Mouse (Mus musculus) ZHBTc4 (cell line): Measurements from ENCODE around the gene Cpt1b.
"Not testable (repeated sequence)": the region's sequence is repeated elsewhere in the genome, so short reads cannot be mapped to it uniquely, and the experiment has no call there.

Experiments
- DNase-seq: peaks from one replicate; pipeline ENCODE4 v3.0.0-alpha.2; 2011; ENCODE audit warnings: low read depth, low spot score

The Cpt1b gene

GRCm38 (mm10) chr15:89432946-89433345 lies 7.3 kb upstream of the Cpt1b start:
- no peak for DNase-seq

- no peak for DNase-seq
Measured at GRCm38 (mm10) chr15:89431806-89432205, 6.1 kb upstream of the Cpt1b start.

GRCm38 (mm10) chr15:89431271-89431670 lies 5.6 kb upstream of the Cpt1b start:
- no peak for DNase-seq

GRCm38 (mm10) chr15:89430771-89431170 lies 5.1 kb upstream of the Cpt1b start:
- not testable (repeated sequence) for DNase-seq

DNA sequence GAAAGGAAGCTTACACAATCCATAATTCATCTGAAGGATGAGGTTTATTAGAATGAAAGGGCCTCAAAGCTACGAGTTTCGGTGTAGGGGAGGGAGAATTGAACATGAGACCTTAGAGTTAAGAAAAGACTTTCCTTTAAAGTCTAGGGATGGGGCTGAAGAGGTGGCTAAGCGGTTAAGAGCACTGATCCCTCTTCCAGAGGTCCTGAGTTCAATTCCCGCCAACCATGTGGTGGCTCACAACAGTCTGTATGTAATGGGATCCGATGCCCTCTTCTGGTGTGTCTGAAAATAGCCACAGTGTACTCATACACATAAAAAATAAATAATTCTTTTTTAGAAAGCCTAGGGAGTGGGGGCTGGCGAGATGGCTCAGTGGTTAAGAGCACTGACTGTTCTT lies 4.7 kb upstream of the Cpt1b start:
- no peak for DNase-seq

GRCm38 (mm10) chr15:89429352-89430221 lies 3.9 kb upstream of the Cpt1b start, which contains the start of the genes C730034F03Rik, Gm44502 and Chkb:
TSS of gene C730034F03Rik (plus strand) at chr15:89429589.
TSS of gene Gm44502 (minus strand) at chr15:89429696.
TSS of gene Chkb (minus strand) at chr15:89429908.
- peak; percentile 95 for DNase-seq

DNA sequence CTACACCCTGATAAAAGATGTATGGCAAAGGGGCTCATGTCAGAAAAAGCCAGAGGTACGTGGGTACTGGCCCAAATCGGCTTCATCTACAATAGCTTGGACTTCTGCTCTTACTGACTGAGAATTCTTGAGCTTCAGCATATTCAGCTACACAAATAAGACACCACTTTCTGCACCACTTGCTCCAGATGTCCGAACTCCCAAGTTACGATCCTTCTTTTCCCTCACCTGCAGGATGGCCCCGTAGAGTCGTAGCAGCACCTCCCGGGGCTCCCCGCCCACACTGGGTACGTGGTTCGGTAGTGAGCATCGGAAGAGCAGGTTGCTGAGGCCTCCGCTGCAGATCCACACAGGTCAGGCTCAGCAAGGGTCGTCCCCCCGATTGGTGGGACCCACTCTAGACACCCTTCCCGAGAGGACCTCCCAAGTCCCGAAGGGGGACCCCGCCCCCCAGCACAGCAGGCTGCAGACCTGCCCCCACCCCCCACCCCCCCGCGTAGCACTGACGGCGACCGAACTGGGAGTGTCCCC lies 3.2 kb upstream of the Cpt1b start:
- peak; percentile 30 for DNase-seq

- DNase-seq, result no peak
Measured at GRCm38 (mm10) chr15:89428136-89428790, 2.6 kb upstream of the Cpt1b start.

GRCm38 (mm10) chr15:89426716-89427115 lies 1.1 kb upstream of the Cpt1b start:
- DNase-seq, result no peak

DNA sequence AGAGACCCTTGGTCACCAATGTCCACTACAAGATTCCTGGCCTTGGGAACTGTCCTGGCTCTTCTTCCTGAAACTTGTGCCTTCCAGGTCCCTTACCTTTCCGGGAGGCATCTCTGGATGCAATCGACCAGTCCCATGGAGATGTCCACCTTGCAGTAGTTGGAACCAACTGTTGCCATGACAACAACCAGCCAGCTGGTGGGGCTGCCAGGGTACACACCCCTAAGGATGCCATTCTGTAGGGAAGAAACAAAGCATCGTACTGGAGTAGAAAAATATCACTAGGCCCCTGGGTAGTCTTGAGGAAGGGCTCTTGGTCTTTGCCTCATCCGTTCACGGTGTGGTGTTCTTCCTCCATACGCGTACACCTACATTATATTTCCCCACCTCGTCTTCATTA lies 1.0 kb downstream of the Cpt1b start:
- no peak for DNase-seq

DNA sequence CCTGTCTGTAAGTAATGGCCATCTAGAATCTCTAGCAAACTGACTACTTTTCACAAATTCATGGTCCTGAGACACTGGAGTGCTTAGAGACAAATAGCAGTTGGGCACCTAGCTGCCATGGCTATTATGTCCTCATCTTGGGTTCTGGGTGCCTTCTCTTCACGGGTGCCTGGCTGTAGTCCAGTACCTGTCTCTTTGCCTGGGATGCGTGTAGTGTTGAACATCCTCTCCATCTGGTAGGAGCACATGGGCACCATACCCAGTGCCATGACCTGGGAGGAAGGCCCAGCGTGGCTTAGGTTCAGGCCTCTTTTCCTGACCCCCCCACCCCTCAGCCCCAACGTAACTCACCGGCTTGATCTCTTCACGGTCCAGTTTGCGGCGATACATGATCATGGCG lies 3.7 kb downstream of the Cpt1b start:
- no peak for DNase-seq

DNA sequence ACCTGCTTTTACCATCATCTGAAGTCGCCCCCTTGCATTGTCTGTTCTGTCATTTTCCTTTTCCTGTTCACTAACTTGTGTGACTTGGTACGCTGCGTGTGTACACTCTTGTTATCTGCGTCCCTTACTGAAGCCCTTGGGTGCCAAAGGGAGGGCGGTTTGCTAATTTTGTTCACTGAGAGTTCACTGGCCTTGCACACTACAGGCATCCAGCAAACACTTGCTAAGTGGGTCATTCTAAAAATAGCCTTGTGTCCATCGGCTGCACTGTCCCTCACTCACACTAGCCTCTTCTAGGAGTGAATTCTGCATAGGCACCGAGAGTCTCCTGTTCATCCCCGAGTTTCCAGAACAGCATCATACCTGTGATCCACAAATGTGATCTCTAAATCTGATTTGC lies 10.4 kb downstream of the Cpt1b start:
- DNase-seq, result no peak

GRCm38 (mm10) chr15:89410118-89410517 lies 15.5 kb downstream of the Cpt1b start, which contains the start of gene Syce3:
TSS of gene Syce3 (minus strand) at chr15:89410503.
- peak; percentile 89 for DNase-seq

DNA sequence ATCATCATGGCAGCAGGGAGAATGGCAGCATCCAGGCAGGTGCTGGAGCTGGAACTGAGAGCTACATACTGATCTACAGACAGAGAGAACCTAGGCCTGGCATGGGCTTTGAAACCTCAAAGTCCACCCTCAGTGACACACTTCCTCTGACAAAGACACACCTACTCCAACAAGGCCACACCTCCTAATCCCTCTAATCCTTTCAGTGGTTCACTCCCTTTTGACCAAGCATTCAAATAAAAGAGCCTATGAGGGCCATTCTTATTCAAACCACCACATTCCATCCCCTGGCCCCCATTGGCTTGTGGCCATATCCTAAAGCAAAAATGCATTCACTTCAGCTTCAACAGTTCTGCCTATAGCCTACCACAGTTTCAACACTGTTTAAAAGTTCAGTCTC lies 19.0 kb downstream of the Cpt1b start:
- DNase-seq, result peak; percentile 57

DNA sequence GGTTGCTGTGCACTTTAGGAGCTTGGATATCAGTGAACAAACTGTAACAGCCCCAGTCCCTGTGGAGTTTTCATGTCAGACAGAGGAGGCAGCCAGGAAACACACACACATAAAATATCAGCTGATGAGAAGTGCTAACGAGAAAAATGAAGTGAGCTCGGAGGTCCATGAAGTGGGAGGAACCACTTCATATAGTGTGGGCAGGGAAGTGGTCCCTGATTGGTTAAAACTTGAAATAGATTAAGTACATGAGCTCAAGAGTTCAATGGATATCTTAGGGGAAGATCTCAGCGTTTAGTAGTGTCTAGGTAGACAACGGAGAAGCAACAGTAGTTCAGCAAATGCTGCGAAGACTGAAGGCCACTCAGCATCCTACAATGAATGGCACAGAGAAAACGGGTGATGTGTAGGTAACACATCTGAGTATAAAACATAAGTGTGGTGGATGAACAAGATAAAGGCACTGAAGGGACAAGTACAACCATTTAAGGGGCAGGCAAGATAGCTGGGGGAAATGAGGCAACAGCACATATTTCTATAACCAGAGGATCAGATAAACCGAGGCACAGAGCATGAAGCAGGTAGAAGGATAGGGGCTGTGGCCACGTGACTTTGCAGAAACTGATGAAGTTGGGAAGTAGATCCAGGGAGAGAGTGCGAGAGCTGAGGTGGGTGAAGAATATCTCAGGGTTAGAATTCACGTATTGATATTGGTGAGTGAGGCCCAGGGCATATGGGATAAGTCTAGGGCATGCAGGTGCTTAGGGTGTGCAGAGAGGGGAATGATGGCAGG lies 20.6 kb downstream of the Cpt1b start:
- DNase-seq, result no peak

- DNase-seq, result peak; percentile 74
Measured at GRCm38 (mm10) chr15:89402471-89402870, 23.2 kb downstream of the Cpt1b start.

DNA sequence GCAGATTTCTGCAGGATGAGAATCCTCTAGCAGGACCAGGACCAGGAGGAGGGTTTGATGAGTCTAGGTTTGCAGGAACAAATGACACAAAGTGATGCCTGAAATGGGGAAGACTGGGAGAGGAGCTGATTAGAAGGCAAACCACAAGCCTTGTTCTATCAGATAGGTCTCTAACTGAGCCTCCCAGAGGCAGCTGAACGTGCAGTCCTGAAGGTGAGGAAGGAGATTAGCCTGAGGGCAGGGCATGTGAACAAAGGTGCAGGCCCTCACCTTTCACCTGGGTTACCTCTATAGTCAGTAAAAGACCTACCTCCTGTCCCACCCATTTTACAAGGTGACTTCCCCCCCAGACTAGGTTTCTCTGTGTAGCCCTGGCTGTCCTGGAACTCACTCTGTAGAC lies 25.9 kb downstream of the Cpt1b start:
- DNase-seq, result no peak

GRCm38 (mm10) chr15:89398146-89398545 lies 27.5 kb downstream of the Cpt1b start:
- no peak for DNase-seq

DNA sequence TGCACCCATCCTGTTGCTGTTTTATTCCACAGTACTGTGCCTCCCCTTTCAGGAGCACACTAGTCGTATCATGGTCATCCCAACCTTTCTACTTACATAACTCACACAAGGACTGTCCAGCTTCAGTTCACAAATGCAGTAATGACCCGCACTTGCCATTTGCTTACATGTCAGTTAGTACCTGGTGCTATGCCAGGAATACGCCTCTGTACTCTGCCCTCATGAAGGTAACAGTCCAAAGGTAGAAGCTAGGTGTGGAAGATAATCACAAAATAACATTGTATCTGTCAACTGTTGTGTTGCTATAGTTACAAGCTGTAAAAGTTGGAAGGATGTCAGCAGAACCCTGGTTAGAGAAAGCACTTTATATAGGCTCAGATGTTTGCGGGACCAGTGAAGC lies 28.8 kb downstream of the Cpt1b start:
- DNase-seq, result no peak

- no peak for DNase-seq
Measured at GRCm38 (mm10) chr15:89390081-89390480, 35.6 kb downstream of the Cpt1b start.

DNA sequence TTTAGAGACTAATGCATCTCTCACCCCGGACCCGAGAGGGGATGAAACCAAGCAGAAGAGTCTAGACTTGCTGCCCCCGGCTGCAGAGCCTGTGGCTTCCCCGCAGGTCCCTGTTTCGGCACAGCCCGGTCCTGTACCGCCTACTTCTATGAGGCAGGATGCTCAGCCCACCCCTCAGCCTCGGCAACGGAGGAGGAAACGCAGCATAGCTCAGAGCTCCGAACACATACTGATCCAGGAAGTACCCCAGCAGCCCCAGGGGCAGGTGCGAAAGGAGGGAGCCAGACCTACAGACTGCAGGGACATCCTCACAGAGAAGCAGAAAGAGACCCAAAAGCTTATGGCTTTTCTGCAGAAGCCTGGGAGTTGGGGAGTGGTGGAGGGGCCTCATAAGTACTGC lies 38.5 kb downstream of the Cpt1b start:
- no peak for DNase-seq

DNA sequence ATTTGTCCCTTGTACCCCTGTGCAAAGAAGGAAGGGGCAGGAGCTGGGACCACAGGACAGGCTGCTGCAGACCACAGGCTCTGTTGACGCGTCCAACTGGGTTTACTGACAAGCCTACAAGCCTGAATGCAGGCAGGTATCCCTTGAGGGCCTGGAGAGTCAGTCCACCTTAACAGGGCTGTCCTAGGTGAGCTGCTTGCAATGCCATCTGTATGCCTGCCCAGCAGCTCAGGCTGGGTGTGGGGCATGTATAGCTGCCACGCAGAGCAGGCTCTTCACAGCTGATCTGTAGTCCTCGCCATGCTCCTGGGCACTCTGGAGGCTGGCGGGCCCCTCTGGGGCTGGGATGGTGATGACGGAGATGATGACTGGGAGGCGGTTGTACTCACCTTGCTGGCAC lies 41.0 kb downstream of the Cpt1b start, which contains the start of gene Klhdc7b:
TSS of gene Klhdc7b (plus strand) at position 301 of the 400 bp plus-strand sequence.
- no peak for DNase-seq
